Mouse (Mus musculus) stomach, embryonic 16.5 days (tissue): ENCODE measurements around the gene Tnnc1. TPM values are rescaled to one million over a fixed set of nuclear protein-coding genes. Genes with fewer than 3 reads are reported as not detected.

Experiments
- ATAC-seq: fragments of 200-750 bp; cut with Nextera tagmentation; 2 replicates; pipeline ENCODE4 v1.8.0; 2017; ENCODE audit warnings: moderate number of reproducible peaks, moderate TSS enrichment; ENCODE audit not compliant: insufficient read depth, low FRiP score
- H3K27ac ChIP-seq: fragments of 300-500 bp; sonication (generic); 2 replicates; pipeline ENCODE4 v1.5.1; 2014; ENCODE audit warnings: low read length
- H3K27me3 ChIP-seq: fragments of 300-500 bp; sonication (generic); 2 replicates; pipeline ENCODE4 v1.6.1; 2014; ENCODE audit warnings: low read length, control low read depth, mixed read lengths; ENCODE audit not compliant: control insufficient read depth, insufficient read depth
- H3K36me3 ChIP-seq: fragments of 300-500 bp; sonication (generic); 2 replicates; pipeline ENCODE4 v1.6.1; 2014; ENCODE audit warnings: low read length; ENCODE audit not compliant: control insufficient read depth, insufficient read depth
- H3K4me1 ChIP-seq: fragments of 300-500 bp; sonication (generic); 2 replicates; pipeline ENCODE4 v1.6.1; 2014; ENCODE audit warnings: low read length, control low read depth, mixed read lengths; ENCODE audit not compliant: control insufficient read depth, insufficient read depth
- H3K4me2 ChIP-seq: fragments of 300-500 bp; sonication (generic); 2 replicates; pipeline ENCODE4 v1.6.1; 2014; ENCODE audit warnings: low read depth, low read length, mixed read lengths
- H3K4me3 ChIP-seq: fragments of 300-500 bp; sonication (generic); replicated peaks from 2 replicates; pipeline ENCODE4 v1.5.1; 2014; ENCODE audit warnings: mild to moderate bottlenecking, low read length
- H3K9ac ChIP-seq: fragments of 300-500 bp; sonication (generic); 2 replicates; pipeline ENCODE4 v1.6.1; 2014; ENCODE audit warnings: low read length
- H3K9me3 ChIP-seq: fragments of 300-500 bp; sonication (generic); replicated peaks from 2 replicates; pipeline ENCODE4 v1.6.1; 2016; ENCODE audit warnings: low read length, control low read depth; ENCODE audit not compliant: control insufficient read depth
- WGBS: fragments of 180-500 bp; shearing (Covaris S2); extraction: QIAGEN DNeasy Blood & Tissue Kit; methylation state at CpG from one replicate; pipeline ENCODE4 v1.1.7; 2014; 5-methylcytosine and 5-hydroxymethylcytosine counted together
- polyA plus RNA-seq: library from polyadenylated mRNA; unstranded; fragments of >200 nt; fragmentation: Nextera tagmentation; extraction: Ambion mirVana; gene quantifications from 2 replicates; pipeline ENCODE4 v1.2.1, GENCODE M21; 2015

The Tnnc1 gene
- polyA plus RNA-seq, 1 experiment from 2014 or later: 46.9 TPM

DNA sequence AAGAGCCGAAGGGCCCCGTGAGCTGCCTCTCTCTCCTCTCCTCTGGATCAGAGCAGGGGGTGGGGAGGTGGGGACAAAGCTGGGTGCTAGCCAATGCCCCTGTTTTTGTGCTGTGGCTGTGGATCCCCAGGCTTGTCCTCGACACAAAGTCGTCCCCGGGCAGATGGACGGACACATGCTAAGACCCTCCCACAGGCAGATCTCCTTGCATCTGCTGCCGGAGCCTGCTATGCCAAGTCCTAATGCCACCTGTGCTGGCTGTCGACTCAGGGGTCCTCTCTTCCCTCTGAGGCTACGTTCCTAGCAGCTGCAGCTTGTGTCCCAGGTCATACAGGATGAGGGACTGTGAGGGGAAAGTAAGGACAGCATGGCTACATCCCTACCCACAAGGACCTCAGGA lies 41.3 kb upstream of the Tnnc1 start:
- Histone ChIP-seq H3K4me2 (peak overlapping the region; percentile 21; the same call in 1 of the 2 replicates), H3K9me3 (no peaks in the 10 kb centered on the region), H3K36me3 (peaks cover 18% of the 10 kb centered on the region), H3K4me3 (peak overlapping the region; percentile 21), H3K4me1 (0 out of 2 replicates have a peak, but pooled peaks cover 8% of the 10 kb centered on the region), H3K27me3 (no peaks in the 10 kb centered on the region), H3K27ac (peak overlapping the region; percentile 4; the same call in 1 of the 2 replicates), H3K9ac (peak overlapping the region; percentile 1; the same call in 1 of the 2 replicates)
- no peak for ATAC-seq
- 56% methylated on average over 9 of the region's 9 CpGs for WGBS

DNA sequence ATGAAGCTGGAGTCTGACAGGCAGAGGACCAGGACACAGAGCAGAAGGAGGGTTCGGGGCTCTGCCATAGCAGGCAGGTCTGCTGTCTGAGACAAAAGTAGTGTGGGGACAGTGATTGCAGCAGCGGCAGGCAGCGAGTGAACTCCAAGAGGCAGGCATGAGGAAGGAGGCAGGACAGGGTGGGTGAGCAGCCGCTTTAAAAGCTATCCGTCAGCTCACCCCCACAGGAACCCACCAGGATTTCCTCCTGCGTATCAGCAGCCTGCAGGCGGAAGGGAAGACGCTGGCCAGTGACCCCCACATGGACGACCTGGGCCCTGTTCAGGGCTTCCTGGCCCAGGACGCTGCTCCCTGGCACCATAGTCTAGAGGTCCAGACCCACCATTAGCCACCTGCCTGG lies 39.7 kb upstream of the Tnnc1 start, which contains the start of gene Stab1:
Stab1 (minus strand) TSS at position 217 of the 400 bp plus-strand sequence.
- Histone ChIP-seq H3K4me3 (peak within 1 kb of the TSS; percentile 21), H3K27ac (peak within 1 kb of the TSS; percentile 53; the same call in 1 of the 2 replicates), H3K27me3 (no peaks in the 10 kb centered on the region), H3K4me2 (0 out of 2 replicates have a peak within 1 kb of the TSS, but pooled peaks have one; percentile 21), H3K9ac (peak within 1 kb of the TSS; percentile 43), H3K36me3 (peaks cover 34% of the 10 kb centered on the region), H3K4me1 (0 out of 2 replicates have a peak, but pooled peaks cover 8% of the 10 kb centered on the region), H3K9me3 (no peaks in the 10 kb centered on the region)
- 30% methylated on average over 10 of the region's 10 CpGs for WGBS
- no peak for ATAC-seq

DNA sequence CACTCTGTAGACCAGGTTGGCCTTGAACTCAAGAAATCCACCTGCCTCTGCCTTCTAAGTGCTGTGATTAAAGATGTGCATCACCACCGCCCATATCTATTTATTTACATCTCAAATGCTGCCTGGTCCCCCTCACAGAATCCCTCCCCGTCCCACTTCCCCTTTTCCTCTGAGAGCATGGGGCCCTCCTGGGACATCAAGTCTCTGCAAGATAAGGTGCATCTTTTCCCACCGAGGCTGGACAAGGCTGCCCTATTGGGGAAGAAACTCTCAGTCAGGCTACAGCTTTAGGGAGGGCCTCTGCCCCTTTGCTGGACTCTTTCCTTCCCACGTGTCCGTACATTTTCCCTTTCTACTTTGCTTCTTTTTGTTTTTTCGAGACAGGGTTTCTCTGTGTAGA lies 38.6 kb upstream of the Tnnc1 start:
- no peak overlapping the region for H3K9ac ChIP-seq
- 68% methylated on average over 6 of the region's 6 CpGs for WGBS
- H3K4me2 ChIP-seq: no peak overlapping the region
- no peaks in the 10 kb centered on the region for H3K27me3 ChIP-seq
- H3K4me1 ChIP-seq: 0 out of 2 replicates have a peak, but pooled peaks cover 8% of the 10 kb centered on the region
- peaks cover 36% of the 10 kb centered on the region for H3K36me3 ChIP-seq
- H3K9me3 ChIP-seq: no peaks in the 10 kb centered on the region
- no peak for ATAC-seq
- no peak overlapping the region for H3K27ac ChIP-seq
- H3K4me3 ChIP-seq: no peak overlapping the region

DNA sequence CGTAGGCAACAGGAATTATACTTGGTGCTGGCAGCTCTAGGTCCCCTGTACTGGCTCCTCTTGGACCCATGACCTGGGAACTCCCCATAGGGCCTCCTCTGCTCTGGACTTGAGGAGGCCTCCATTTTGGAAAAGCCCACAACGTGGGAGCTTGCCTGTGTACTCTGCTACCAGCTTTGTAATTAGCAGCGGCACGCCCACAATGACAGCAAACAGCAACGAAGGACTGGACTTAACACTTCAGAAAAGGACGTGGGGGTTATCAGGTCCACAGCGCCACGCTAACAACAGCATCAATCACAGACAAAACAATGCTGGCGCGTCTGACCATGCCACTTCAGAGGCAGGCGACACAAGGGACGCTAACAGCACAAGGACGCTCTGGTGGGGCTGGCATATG lies 37.1 kb upstream of the Tnnc1 start:
- H3K36me3 ChIP-seq: peaks cover 40% of the 10 kb centered on the region
- no peaks in the 10 kb centered on the region for H3K9me3 ChIP-seq
- no peaks in the 10 kb centered on the region for H3K27me3 ChIP-seq
- ATAC-seq: no peak
- WGBS: 75% methylated on average over 13 of the region's 13 CpGs
- H3K9ac ChIP-seq: no peak overlapping the region
- H3K4me3 ChIP-seq: no peak overlapping the region
- H3K4me1 ChIP-seq: no peaks in the 10 kb centered on the region
- no peak overlapping the region for H3K4me2 ChIP-seq
- H3K27ac ChIP-seq: no peak overlapping the region

DNA sequence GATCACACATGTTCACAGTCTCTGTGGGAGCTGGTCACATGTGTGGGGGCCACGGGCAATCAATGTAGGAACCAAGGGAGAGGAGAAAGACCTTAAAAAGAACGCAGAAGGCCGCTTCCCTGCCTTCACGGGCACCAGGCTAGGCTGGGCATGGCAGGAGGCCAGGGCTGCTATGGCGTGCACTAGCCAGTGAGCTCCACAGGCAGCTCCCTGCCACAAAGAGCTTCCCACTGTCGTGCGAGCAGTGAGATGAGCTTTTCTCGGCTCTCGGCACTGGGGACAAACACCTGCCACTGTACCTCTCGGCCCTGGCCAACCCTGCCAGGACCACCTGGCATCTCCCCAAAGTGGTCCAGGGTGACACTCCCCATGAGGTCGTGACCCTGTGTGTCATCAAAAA lies 36.7 kb upstream of the Tnnc1 start:
- Histone ChIP-seq H3K4me3 (no peak overlapping the region), H3K4me1 (no peaks in the 10 kb centered on the region), H3K27me3 (no peaks in the 10 kb centered on the region), H3K9me3 (no peaks in the 10 kb centered on the region), H3K9ac (no peak overlapping the region), H3K27ac (no peak overlapping the region), H3K36me3 (peaks cover 43% of the 10 kb centered on the region), H3K4me2 (no peak overlapping the region)
- WGBS: 89% methylated on average over 11 of the region's 11 CpGs
- no peak for ATAC-seq

DNA sequence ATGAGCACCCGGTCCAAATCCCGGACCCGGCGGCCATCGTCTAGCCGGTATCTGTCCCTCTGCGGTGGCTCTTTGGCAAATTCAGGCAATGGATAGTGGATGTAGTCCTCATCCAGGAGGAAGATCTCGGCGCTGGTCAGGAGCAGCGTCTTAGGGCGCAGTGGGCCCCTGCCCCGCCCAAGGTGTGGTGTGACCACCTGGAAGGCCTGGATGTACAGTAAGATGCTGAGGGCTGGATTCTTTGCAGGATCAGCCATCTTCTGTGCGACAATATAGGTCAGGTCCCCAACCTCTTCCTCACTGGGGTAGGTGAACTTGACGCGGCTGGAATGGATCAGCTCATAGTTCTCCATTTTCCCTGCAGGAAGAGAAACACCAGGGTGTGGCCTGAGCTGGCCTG lies 36.3 kb upstream of the Tnnc1 start:
- Histone ChIP-seq H3K4me2 (no peak overlapping the region), H3K27ac (no peak overlapping the region), H3K27me3 (no peaks in the 10 kb centered on the region), H3K9me3 (no peaks in the 10 kb centered on the region), H3K36me3 (peaks cover 48% of the 10 kb centered on the region), H3K4me3 (no peak overlapping the region), H3K4me1 (no peaks in the 10 kb centered on the region), H3K9ac (no peak overlapping the region)
- WGBS: 95% methylated on average over 15 of the region's 15 CpGs
- ATAC-seq: no peak

DNA sequence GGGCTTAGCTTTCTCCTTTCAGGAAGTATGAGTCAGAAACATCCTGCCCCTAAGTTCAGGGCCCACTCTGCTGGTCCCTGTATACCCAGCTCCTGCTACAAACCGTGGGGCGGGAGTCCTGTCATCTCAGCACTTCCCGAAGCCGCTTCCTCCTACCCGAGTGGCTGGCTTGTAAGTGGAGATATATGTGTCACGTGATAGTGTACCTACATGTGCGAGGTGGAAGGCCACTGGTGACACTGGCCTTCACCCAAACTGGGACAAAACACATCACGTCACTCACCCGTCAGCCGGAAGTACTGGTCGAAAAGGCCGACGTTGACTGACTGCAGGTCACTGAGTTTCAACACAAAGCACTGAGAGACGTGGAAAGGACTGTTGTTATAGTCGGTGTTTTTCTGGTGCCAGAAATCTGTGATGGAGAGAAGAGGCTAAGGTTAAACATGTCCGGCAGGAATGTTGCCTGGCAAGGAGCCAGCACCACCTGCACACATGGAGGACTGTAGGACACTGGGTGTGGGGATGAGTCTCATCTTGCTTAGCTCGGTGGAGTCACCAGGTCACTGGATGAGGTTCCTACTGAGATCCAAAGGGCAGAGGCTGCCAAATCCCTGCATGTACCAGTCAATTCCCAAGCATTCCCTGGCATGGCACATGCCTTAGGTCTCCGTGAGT lies 35.2 kb upstream of the Tnnc1 start:
- 0 out of 2 replicates have a peak, but pooled peaks have one; percentile 9 for ATAC-seq
- H3K4me3 ChIP-seq: no peak overlapping the region
- no peak overlapping the region for H3K9ac ChIP-seq
- H3K4me1 ChIP-seq: no peaks in the 10 kb centered on the region
- H3K4me2 ChIP-seq: no peak overlapping the region
- H3K9me3 ChIP-seq: no peaks in the 10 kb centered on the region
- 72% methylated on average over 18 of the region's 18 CpGs for WGBS
- H3K36me3 ChIP-seq: peaks cover 56% of the 10 kb centered on the region
- no peak overlapping the region for H3K27ac ChIP-seq
- H3K27me3 ChIP-seq: no peaks in the 10 kb centered on the region

DNA sequence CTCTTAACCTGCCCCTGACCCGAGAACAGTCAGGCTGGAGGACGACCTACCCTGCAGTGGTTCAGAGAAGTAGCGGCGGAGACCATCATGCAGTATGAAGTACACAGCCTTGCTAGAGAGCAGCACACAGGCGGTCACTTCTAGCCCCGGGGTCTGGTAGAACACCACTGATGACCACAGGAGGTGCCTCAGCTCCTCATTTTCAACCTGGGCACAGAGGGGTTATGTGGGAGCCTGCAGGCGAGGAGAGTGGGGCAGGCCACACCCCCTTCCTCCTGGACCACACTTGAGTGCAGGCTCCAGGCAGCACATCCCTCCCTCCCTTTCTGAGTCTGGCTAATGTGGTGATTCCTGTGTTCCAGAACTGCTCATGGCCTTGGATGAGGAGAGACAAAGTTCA lies 34.6 kb upstream of the Tnnc1 start:
- no peaks in the 10 kb centered on the region for H3K27me3 ChIP-seq

DNA sequence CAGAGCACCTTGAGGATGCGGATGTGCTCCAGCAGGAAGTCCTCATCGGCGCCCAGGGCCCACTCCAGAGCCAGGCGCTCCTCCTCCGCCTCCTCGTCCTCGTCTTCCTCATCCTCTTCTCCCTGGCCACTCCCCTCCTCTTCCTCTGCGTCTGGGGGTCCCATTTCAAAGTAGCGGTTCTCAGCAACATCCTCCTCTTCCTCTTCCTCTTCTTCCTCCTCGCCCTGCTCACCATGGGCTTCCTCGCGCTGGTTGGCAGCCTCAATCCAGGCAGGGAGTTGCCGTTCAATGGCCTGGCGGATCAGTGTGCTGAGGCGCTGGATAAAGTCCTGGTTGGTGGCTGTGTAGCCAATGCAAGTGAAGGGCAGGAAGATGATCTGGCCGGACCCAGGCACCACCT lies 30.8 kb upstream of the Tnnc1 start:
- no peaks in the 10 kb centered on the region for H3K27me3 ChIP-seq
- H3K36me3 ChIP-seq: peaks cover 59% of the 10 kb centered on the region
- ATAC-seq: no peak
- H3K4me1 ChIP-seq: no peaks in the 10 kb centered on the region
- no peak overlapping the region for H3K4me3 ChIP-seq
- no peaks in the 10 kb centered on the region for H3K9me3 ChIP-seq
- no peak overlapping the region for H3K27ac ChIP-seq
- H3K4me2 ChIP-seq: no peak overlapping the region
- whole genome bisulfite sequencing: 85% methylated on average over 16 of the region's 16 CpGs
- H3K9ac ChIP-seq: no peak overlapping the region

More for the DNA sequence above, 34.6 kb upstream of the Tnnc1 start:
- no peaks in the 10 kb centered on the region for H3K9me3 ChIP-seq
- no peak overlapping the region for H3K27ac ChIP-seq
- H3K4me2 ChIP-seq: no peak overlapping the region
- no peak overlapping the region for H3K9ac ChIP-seq
- peaks cover 57% of the 10 kb centered on the region for H3K36me3 ChIP-seq
- H3K4me1 ChIP-seq: no peaks in the 10 kb centered on the region
- no peak overlapping the region for H3K4me3 ChIP-seq
- ATAC-seq: no peak
- WGBS: 85% methylated on average over 7 of the region's 7 CpGs
